Mouse (Mus musculus): Measurements from ENCODE around the gene Kcnk4. TPM values are rescaled to one million over a fixed set of nuclear protein-coding genes. Genes with fewer than 3 reads are reported as not detected.
"Not testable (repeated sequence)": the region's sequence is repeated elsewhere in the genome, so short reads cannot be mapped to it uniquely, and the experiment has no call there.

Gene Kcnk4
- polyA plus RNA-seq, 1 experiment from 2014 or later = 3.3 TPM

- Histone ChIP-seq H3K27me3 (replicated peaks; ENCODE audit: control insufficient read depth, insufficient read depth, low read length) (no peaks in the 10 kb centered on the region), H3K36me3 (ENCODE audit: control insufficient read depth, insufficient read depth) (no peaks in the 10 kb centered on the region), H3K27ac (ENCODE audit: low read length) (no peak overlapping the region), H3K4me2 (ENCODE audit: low read length) (no peak overlapping the region), H3K9me3 (ENCODE audit: control insufficient read depth, low read length) (no peaks in the 10 kb centered on the region), H3K4me1 (replicated peaks; ENCODE audit: control insufficient read depth, insufficient read depth, low read length) (peaks cover 20% of the 10 kb centered on the region), H3K9ac (replicated peaks; ENCODE audit: low read depth, low read length) (no peak overlapping the region), H3K4me3 (replicated peaks; ENCODE audit: low read length) (no peak overlapping the region)
- 93% methylated on average over 11 of the region's 11 CpGs for WGBS
- ATAC-seq = no peak
Observed at GRCm38 (mm10) chr19:6905498-6906159, 28.7 kb downstream of the Kcnk4 start.

GRCm38 (mm10) chr19:6904846-6905245 is 29.5 kb downstream of the Kcnk4 start:
- no peaks in the 10 kb centered on the region for H3K27me3 ChIP-seq (replicated peaks; ENCODE audit: control insufficient read depth, insufficient read depth, low read length)
- no peaks in the 10 kb centered on the region for H3K36me3 ChIP-seq (ENCODE audit: control insufficient read depth, insufficient read depth)
- no peak overlapping the region for H3K4me2 ChIP-seq (ENCODE audit: low read length)

GRCm38 (mm10) chr19:6903031-6903430 is 31.3 kb downstream of the Kcnk4 start:
- 91% methylated on average over 1 of the region's 1 CpGs for WGBS

More at GRCm38 (mm10) chr19:6904846-6905245, 29.5 kb downstream of the Kcnk4 start:
- Histone ChIP-seq H3K27ac (ENCODE audit: low read length) (no peak overlapping the region), H3K4me1 (replicated peaks; ENCODE audit: control insufficient read depth, insufficient read depth, low read length) (peaks cover 18% of the 10 kb centered on the region), H3K4me3 (replicated peaks; ENCODE audit: low read length) (no peak overlapping the region), H3K9ac (replicated peaks; ENCODE audit: low read depth, low read length) (no peak overlapping the region), H3K9me3 (ENCODE audit: control insufficient read depth, low read length) (no peaks in the 10 kb centered on the region)
- WGBS = 80% methylated on average over 2 of the region's 2 CpGs
- no peak for ATAC-seq

GRCm38 (mm10) chr19:6899641-6900040 is 34.7 kb downstream of the Kcnk4 start:
- no peaks in the 10 kb centered on the region for H3K27me3 ChIP-seq (replicated peaks; ENCODE audit: control insufficient read depth, insufficient read depth, low read length)
- no peak for ATAC-seq
- H3K9ac ChIP-seq (replicated peaks; ENCODE audit: low read depth, low read length) = no peak overlapping the region
- no peaks in the 10 kb centered on the region for H3K4me1 ChIP-seq (replicated peaks; ENCODE audit: control insufficient read depth, insufficient read depth, low read length)
- 83% methylated on average over 4 of the region's 4 CpGs for whole genome bisulfite sequencing
- H3K4me3 ChIP-seq (replicated peaks; ENCODE audit: low read length) = no peak overlapping the region
- no peaks in the 10 kb centered on the region for H3K36me3 ChIP-seq (ENCODE audit: control insufficient read depth, insufficient read depth)
- no peak overlapping the region for H3K27ac ChIP-seq (ENCODE audit: low read length)
- no peak overlapping the region for H3K4me2 ChIP-seq (ENCODE audit: low read length)
- H3K9me3 ChIP-seq (ENCODE audit: control insufficient read depth, low read length) = no peaks in the 10 kb centered on the region

More at GRCm38 (mm10) chr19:6903031-6903430, 31.3 kb downstream of the Kcnk4 start:
- H3K4me3 ChIP-seq (replicated peaks; ENCODE audit: low read length) = no peak overlapping the region
- H3K4me1 ChIP-seq (replicated peaks; ENCODE audit: control insufficient read depth, insufficient read depth, low read length) = peaks cover 6% of the 10 kb centered on the region
- no peaks in the 10 kb centered on the region for H3K36me3 ChIP-seq (ENCODE audit: control insufficient read depth, insufficient read depth)
- ATAC-seq = no peak
- no peaks in the 10 kb centered on the region for H3K27me3 ChIP-seq (replicated peaks; ENCODE audit: control insufficient read depth, insufficient read depth, low read length)
- no peaks in the 10 kb centered on the region for H3K9me3 ChIP-seq (ENCODE audit: control insufficient read depth, low read length)
- H3K4me2 ChIP-seq (ENCODE audit: low read length) = no peak overlapping the region
- no peak overlapping the region for H3K9ac ChIP-seq (replicated peaks; ENCODE audit: low read depth, low read length)
- H3K27ac ChIP-seq (ENCODE audit: low read length) = no peak overlapping the region

GRCm38 (mm10) chr19:6895608-6896305 is 38.6 kb downstream of the Kcnk4 start:
- WGBS = 89% methylated on average over 18 of the region's 18 CpGs
- H3K9me3 ChIP-seq (ENCODE audit: control insufficient read depth, low read length); H3K4me3 ChIP-seq (replicated peaks; ENCODE audit: low read length); ATAC-seq; H3K4me2 ChIP-seq (ENCODE audit: low read length); H3K9ac ChIP-seq (replicated peaks; ENCODE audit: low read depth, low read length); H3K4me1 ChIP-seq (replicated peaks; ENCODE audit: control insufficient read depth, insufficient read depth, low read length); H3K27me3 ChIP-seq (replicated peaks; ENCODE audit: control insufficient read depth, insufficient read depth, low read length); H3K27ac ChIP-seq (ENCODE audit: low read length); H3K36me3 ChIP-seq (ENCODE audit: control insufficient read depth, insufficient read depth): not testable (repeated sequence)

GRCm38 (mm10) chr19:6893731-6894451 is 40.4 kb downstream of the Kcnk4 start:
- H3K36me3 ChIP-seq (ENCODE audit: control insufficient read depth, insufficient read depth) = no peaks in the 10 kb centered on the region
- no peaks in the 10 kb centered on the region for H3K9me3 ChIP-seq (ENCODE audit: control insufficient read depth, low read length)
- 91% methylated on average over 14 of the region's 14 CpGs for WGBS
- no peak for ATAC-seq
- no peak overlapping the region for H3K9ac ChIP-seq (replicated peaks; ENCODE audit: low read depth, low read length)
- H3K4me1 ChIP-seq (replicated peaks; ENCODE audit: control insufficient read depth, insufficient read depth, low read length) = no peaks in the 10 kb centered on the region
- no peak overlapping the region for H3K4me3 ChIP-seq (replicated peaks; ENCODE audit: low read length)
- H3K27ac ChIP-seq (ENCODE audit: low read length) = no peak overlapping the region
- H3K4me2 ChIP-seq (ENCODE audit: low read length) = no peak overlapping the region
- H3K27me3 ChIP-seq (replicated peaks; ENCODE audit: control insufficient read depth, insufficient read depth, low read length) = 0 out of 2 replicates have a peak, but pooled peaks cover 2% of the 10 kb centered on the region

- ATAC-seq = no peak
- no peak overlapping the region for H3K27ac ChIP-seq (ENCODE audit: low read length)
- no peak overlapping the region for H3K4me2 ChIP-seq (ENCODE audit: low read length)
- no peaks in the 10 kb centered on the region for H3K36me3 ChIP-seq (ENCODE audit: control insufficient read depth, insufficient read depth)
- 79% methylated on average over 4 of the region's 4 CpGs for WGBS
- no peaks in the 10 kb centered on the region for H3K9me3 ChIP-seq (ENCODE audit: control insufficient read depth, low read length)
- H3K4me3 ChIP-seq (replicated peaks; ENCODE audit: low read length) = no peak overlapping the region
- no peak overlapping the region for H3K9ac ChIP-seq (replicated peaks; ENCODE audit: low read depth, low read length)
- no peaks in the 10 kb centered on the region for H3K4me1 ChIP-seq (replicated peaks; ENCODE audit: control insufficient read depth, insufficient read depth, low read length)
- 0 out of 2 replicates have a peak, but pooled peaks cover 2% of the 10 kb centered on the region for H3K27me3 ChIP-seq (replicated peaks; ENCODE audit: control insufficient read depth, insufficient read depth, low read length)
Observed at GRCm38 (mm10) chr19:6892512-6892911, 41.8 kb downstream of the Kcnk4 start.

- H3K36me3 ChIP-seq (ENCODE audit: control insufficient read depth, insufficient read depth) = no peaks in the 10 kb centered on the region
- no peak overlapping the region for H3K9ac ChIP-seq (replicated peaks; ENCODE audit: low read depth, low read length)
- ATAC-seq = no peak
- 90% methylated on average over 4 of the region's 4 CpGs for WGBS
- no peaks in the 10 kb centered on the region for H3K27me3 ChIP-seq (replicated peaks; ENCODE audit: control insufficient read depth, insufficient read depth, low read length)
- H3K9me3 ChIP-seq (ENCODE audit: control insufficient read depth, low read length) = peaks cover 14% of the 10 kb centered on the region
- no peak overlapping the region for H3K27ac ChIP-seq (ENCODE audit: low read length)
- H3K4me1 ChIP-seq (replicated peaks; ENCODE audit: control insufficient read depth, insufficient read depth, low read length) = no peaks in the 10 kb centered on the region
- H3K4me2 ChIP-seq (ENCODE audit: low read length) = no peak overlapping the region
- H3K4me3 ChIP-seq (replicated peaks; ENCODE audit: low read length) = no peak overlapping the region
Observed at GRCm38 (mm10) chr19:6877965-6878364, 56.4 kb downstream of the Kcnk4 start.

- no peak for ATAC-seq
- H3K9ac ChIP-seq (replicated peaks; ENCODE audit: low read depth, low read length) = no peak overlapping the region
Observed at GRCm38 (mm10) chr19:6876799-6877198, 57.5 kb downstream of the Kcnk4 start.

More at GRCm38 (mm10) chr19:6876799-6877198, 57.5 kb downstream of the Kcnk4 start:
- H3K27me3 ChIP-seq (replicated peaks; ENCODE audit: control insufficient read depth, insufficient read depth, low read length) = no peaks in the 10 kb centered on the region
- H3K9me3 ChIP-seq (ENCODE audit: control insufficient read depth, low read length) = peaks cover 14% of the 10 kb centered on the region
- no peaks in the 10 kb centered on the region for H3K36me3 ChIP-seq (ENCODE audit: control insufficient read depth, insufficient read depth)
- no peaks in the 10 kb centered on the region for H3K4me1 ChIP-seq (replicated peaks; ENCODE audit: control insufficient read depth, insufficient read depth, low read length)
- no peak overlapping the region for H3K4me3 ChIP-seq (replicated peaks; ENCODE audit: low read length)
- H3K27ac ChIP-seq (ENCODE audit: low read length) = no peak overlapping the region
- H3K4me2 ChIP-seq (ENCODE audit: low read length) = no peak overlapping the region

Data from forebrain, embryonic 16.5 days (tissue).